Mouse (Mus musculus): Measurements from ENCODE around the gene Adss. TPM values are rescaled to one million over a fixed set of nuclear protein-coding genes. Genes with fewer than 3 reads are reported as not detected.

Gene Adss
- polyA plus RNA-seq, 1 experiment from 2014 or later: 23.3 TPM

DNA sequence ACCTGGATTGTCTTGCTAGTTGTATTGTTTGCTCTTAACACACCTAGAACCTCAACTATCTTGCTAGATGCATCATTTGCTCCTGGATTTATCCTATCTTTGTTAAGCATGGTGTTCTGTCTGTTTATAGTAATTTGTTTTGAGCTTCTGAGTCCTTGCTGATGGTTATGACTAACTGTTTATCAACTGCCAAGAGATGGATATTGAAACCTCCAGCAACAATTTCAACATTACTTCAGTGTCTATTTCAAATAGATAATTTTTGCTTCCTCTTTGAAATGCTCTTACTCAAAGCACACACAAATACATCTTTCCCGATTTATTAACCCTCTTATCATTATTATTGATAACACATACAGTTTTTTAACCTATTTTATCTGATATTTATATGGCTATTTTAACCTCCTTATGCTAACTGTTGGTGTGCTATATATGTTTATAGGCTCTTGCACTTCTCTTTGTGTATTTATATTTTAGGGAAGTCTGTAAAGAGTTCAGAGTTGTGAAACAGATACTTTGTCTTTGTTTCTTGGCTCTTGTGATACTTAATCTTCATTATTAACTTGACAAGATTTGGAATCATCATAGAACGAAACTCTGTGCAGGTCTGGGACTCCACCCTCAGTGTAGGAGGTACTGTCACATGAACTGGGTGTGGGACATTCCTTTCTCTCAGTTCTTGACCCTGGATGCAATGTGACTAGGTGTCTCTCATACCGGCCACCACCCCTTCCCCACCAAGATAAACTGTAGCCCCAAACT is 82.5 kb downstream of the Adss start:
- WGBS: 75% methylated on average over 3 of the region's 3 CpGs
- Histone ChIP-seq H3K9ac (ENCODE audit: low read length) (no peak overlapping the region), H3K4me3 (ENCODE audit: control insufficient read depth in 1 of 2, insufficient read depth in 1 of 2, low read depth in 1 of 2, low read length in 2 of 2) (no peak overlapping the region), H3K4me1 (ENCODE audit: control insufficient read depth in 2 of 2, insufficient read depth in 2 of 2, low read length in 2 of 2) (peaks cover 0 to 7% of the 10 kb centered on the region in 2 experiments; a peak in 1 of 4 replicates), H3K9me3 (ENCODE audit: control insufficient read depth, low read length) (peaks cover 9% of the 10 kb centered on the region; the same call in 1 of the 2 replicates), H3K4me2 (ENCODE audit: low read length) (no peak overlapping the region), H3K36me3 (ENCODE audit: control insufficient read depth, insufficient read depth, low read length) (no peaks in the 10 kb centered on the region), H3K27me3 (ENCODE audit: control insufficient read depth, insufficient read depth, low read length) (no peaks in the 10 kb centered on the region), H3K27ac (replicated peaks in 1 of 2; ENCODE audit: control insufficient read depth in 1 of 2, insufficient read depth in 1 of 2, low read depth in 2 of 2, low read length in 2 of 2) (no peak overlapping the region)
- ATAC-seq (ENCODE audit: insufficient number of reproducible peaks, insufficient read depth, low FRiP score, low read depth): no peak

Other genes starting within 250 kb of the Adss start
- gene 1700016C15Rik, start 66.7 kb downstream of the Adss start, polyA plus RNA-seq (2014; fragmentation: Nextera tagmentation; extraction: Ambion mirVana): not detected in 2 replicates
- gene Catspere2, start 186.9 kb upstream of the Adss start, polyA plus RNA-seq (2014; fragmentation: Nextera tagmentation; extraction: Ambion mirVana): 0.12 and 0.26 TPM in 2 replicates